Mouse (Mus musculus) heart, embryonic 16.5 days (tissue): ENCODE measurements around the gene Mef2b. TPM values are rescaled to one million over a fixed set of nuclear protein-coding genes. Genes with fewer than 3 reads are reported as not detected.
A peak's percentile ranks its signal among the peaks of the same experiment; 100 is the strongest.

Experiments
- ATAC-seq: fragments of 200-750 bp; cut with Nextera tagmentation; replicated peaks from 2 replicates; pipeline ENCODE4 v1.8.0; 2017; ENCODE audit warnings: moderate number of reproducible peaks; ENCODE audit not compliant: insufficient read depth, low FRiP score; ENCODE audit errors: extremely low read depth
- H3K27ac ChIP-seq: fragments of 300-500 bp; sonication (generic); 2 replicates; pipeline ENCODE4 v1.5.1; 2014; ENCODE audit warnings: mild to moderate bottlenecking, low read length, control low read depth, moderate library complexity
- H3K27me3 ChIP-seq: fragments of 300-500 bp; sonication (generic); 2 replicates; pipeline ENCODE4 v1.6.1; 2014; ENCODE audit warnings: low read length, mixed read lengths; ENCODE audit not compliant: control insufficient read depth, insufficient read depth
- H3K36me3 ChIP-seq: fragments of 300-500 bp; sonication (generic); 2 replicates; pipeline ENCODE4 v1.6.1; 2014; ENCODE audit not compliant: control insufficient read depth, insufficient read depth
- H3K4me1 ChIP-seq: fragments of 300-500 bp; sonication (generic); 2 replicates; pipeline ENCODE4 v1.6.1; 2014; ENCODE audit warnings: low read length, mixed read lengths; ENCODE audit not compliant: control insufficient read depth, insufficient read depth
- H3K4me2 ChIP-seq: fragments of 300-500 bp; sonication (generic); 2 replicates; pipeline ENCODE4 v1.6.1; 2014; ENCODE audit warnings: low read depth, mild to moderate bottlenecking, control low read depth, low read length
- H3K4me3 ChIP-seq: fragments of 300-500 bp; sonication (generic); 2 replicates; pipeline ENCODE4 v1.5.1; 2014; ENCODE audit warnings: mild to moderate bottlenecking, control low read depth, low read length
- H3K9ac ChIP-seq: fragments of 300-500 bp; sonication (generic); 2 replicates; pipeline ENCODE4 v1.6.1; 2014; ENCODE audit warnings: low read length, control low read depth
- H3K9me3 ChIP-seq: fragments of 300-500 bp; sonication (generic); replicated peaks from 2 replicates; pipeline ENCODE4 v1.6.1; 2016; ENCODE audit warnings: low read length; ENCODE audit not compliant: control insufficient read depth
- WGBS: fragments of 180-500 bp; shearing (Covaris S2); extraction: QIAGEN DNeasy Blood & Tissue Kit; methylation state at CpG from one replicate; pipeline ENCODE4 v1.1.7; 2014; 5-methylcytosine and 5-hydroxymethylcytosine counted together
- polyA plus RNA-seq: library from polyadenylated mRNA; unstranded; fragments of >200 nt; fragmentation: Nextera tagmentation; extraction: Ambion mirVana; gene quantifications from 2 replicates; pipeline ENCODE4 v1.2.1, GENCODE M21; 2015

Gene Mef2b
- polyA plus RNA-seq, 1 experiment from 2014 or later, result 1.1 TPM

- Histone ChIP-seq H3K4me3 (no peak overlapping the region), H3K36me3 (peaks cover 16% of the 10 kb centered on the region; the same call in 1 of the 2 replicates), H3K4me1 (peaks cover 6% of the 10 kb centered on the region; the same call in 1 of the 2 replicates), H3K4me2 (no peak overlapping the region), H3K9ac (no peak overlapping the region), H3K9me3 (no peaks in the 10 kb centered on the region; the same call in 1 of the 2 replicates), H3K27me3 (peaks cover 6% of the 10 kb centered on the region), H3K27ac (no peak overlapping the region)
- no peak for ATAC-seq
- 88% methylated on average over 7 of the region's 7 CpGs for WGBS
These were observed 8.4 kb downstream of the Mef2b start for GRCm38 (mm10) chr8:70147678-70148607.

GRCm38 (mm10) chr8:70150158-70150557 is 10.6 kb downstream of the Mef2b start:
- H3K9me3 ChIP-seq, result no peaks in the 10 kb centered on the region; the same call in 1 of the 2 replicates
- H3K4me2 ChIP-seq, result no peak overlapping the region
- 14% methylated on average over 13 of the region's 13 CpGs for WGBS
- H3K27ac ChIP-seq, result no peak overlapping the region
- H3K27me3 ChIP-seq, result peaks cover 6% of the 10 kb centered on the region
- H3K4me3 ChIP-seq, result no peak overlapping the region
- H3K9ac ChIP-seq, result peak overlapping the region; percentile 49
- peaks cover 9% of the 10 kb centered on the region; the same call in 1 of the 2 replicates for H3K36me3 ChIP-seq
- ATAC-seq, result no peak
- peaks cover 6% of the 10 kb centered on the region; the same call in 1 of the 2 replicates for H3K4me1 ChIP-seq

GRCm38 (mm10) chr8:70152537-70153257 is 13.2 kb downstream of the Mef2b start:
- H3K27me3 ChIP-seq, result peaks cover 8% of the 10 kb centered on the region
- H3K9ac ChIP-seq, result no peak overlapping the region
- ATAC-seq, result peak; percentile 89
- H3K4me1 ChIP-seq, result peaks cover 6% of the 10 kb centered on the region; the same call in 1 of the 2 replicates
- WGBS, result 15% methylated on average over 22 of the region's 22 CpGs
- peak overlapping the region; percentile 48 for H3K4me2 ChIP-seq
- peak overlapping the region; percentile 9; the same call in 1 of the 2 replicates for H3K4me3 ChIP-seq
- H3K27ac ChIP-seq, result no peak overlapping the region
- no peaks in the 10 kb centered on the region for H3K36me3 ChIP-seq
- H3K9me3 ChIP-seq, result no peaks in the 10 kb centered on the region; the same call in 1 of the 2 replicates

- H3K27me3 ChIP-seq, result peaks cover 4% of the 10 kb centered on the region; the same call in 1 of the 2 replicates
- H3K27ac ChIP-seq, result no peak overlapping the region
- no peak for ATAC-seq
- H3K9ac ChIP-seq, result no peak overlapping the region
- H3K9me3 ChIP-seq, result no peaks in the 10 kb centered on the region
- peaks cover 6% of the 10 kb centered on the region for H3K4me1 ChIP-seq
- no peak overlapping the region for H3K4me2 ChIP-seq
- H3K36me3 ChIP-seq, result no peaks in the 10 kb centered on the region
- H3K4me3 ChIP-seq, result no peak overlapping the region
- 88% methylated on average over 1 of the region's 1 CpGs for WGBS
These were observed 17.8 kb downstream of the Mef2b start for GRCm38 (mm10) chr8:70157240-70157800.

GRCm38 (mm10) chr8:70158069-70158853 is 18.8 kb downstream of the Mef2b start:
- H3K4me3 ChIP-seq, result peak overlapping the region; percentile 50
- H3K9ac ChIP-seq, result peak overlapping the region; percentile 62
- peaks cover 4% of the 10 kb centered on the region; the same call in 1 of the 2 replicates for H3K27me3 ChIP-seq
- no peaks in the 10 kb centered on the region for H3K9me3 ChIP-seq
- H3K36me3 ChIP-seq, result no peaks in the 10 kb centered on the region
- ATAC-seq, result peak; percentile 81
- H3K4me2 ChIP-seq, result peak overlapping the region; percentile 72
- no peak overlapping the region for H3K27ac ChIP-seq
- H3K4me1 ChIP-seq, result peaks cover 2% of the 10 kb centered on the region; the same call in 1 of the 2 replicates
- 11% methylated on average over 40 of the region's 40 CpGs for WGBS

- Histone ChIP-seq H3K4me2 (no peak overlapping the region), H3K9ac (no peak overlapping the region), H3K27ac (no peak overlapping the region), H3K4me1 (peaks cover 2% of the 10 kb centered on the region; the same call in 1 of the 2 replicates), H3K4me3 (no peak overlapping the region), H3K36me3 (no peaks in the 10 kb centered on the region), H3K27me3 (peaks cover 4% of the 10 kb centered on the region; the same call in 1 of the 2 replicates), H3K9me3 (no peaks in the 10 kb centered on the region)
- WGBS, result 87% methylated on average over 4 of the region's 4 CpGs
- ATAC-seq, result no peak
These were observed 19.7 kb downstream of the Mef2b start for GRCm38 (mm10) chr8:70159211-70159610.

GRCm38 (mm10) chr8:70160015-70160414 is 20.5 kb downstream of the Mef2b start:
- Histone ChIP-seq H3K4me3 (no peak overlapping the region), H3K9ac (no peak overlapping the region), H3K9me3 (no peaks in the 10 kb centered on the region), H3K27ac (no peak overlapping the region), H3K4me2 (no peak overlapping the region), H3K36me3 (no peaks in the 10 kb centered on the region), H3K4me1 (peaks cover 2% of the 10 kb centered on the region; the same call in 1 of the 2 replicates), H3K27me3 (peaks cover 5% of the 10 kb centered on the region; the same call in 1 of the 2 replicates)
- WGBS, result 53% methylated on average over 13 of the region's 13 CpGs
- ATAC-seq, result no peak

GRCm38 (mm10) chr8:70163316-70163715 is 23.8 kb downstream of the Mef2b start:
- ATAC-seq, result no peak
- WGBS, result 81% methylated on average over 3 of the region's 3 CpGs

More at GRCm38 (mm10) chr8:70163316-70163715, 23.8 kb downstream of the Mef2b start:
- Histone ChIP-seq H3K9me3 (no peaks in the 10 kb centered on the region), H3K36me3 (no peaks in the 10 kb centered on the region), H3K4me1 (peaks cover 2% of the 10 kb centered on the region; the same call in 1 of the 2 replicates), H3K4me3 (no peak overlapping the region), H3K27me3 (peaks cover 14% of the 10 kb centered on the region), H3K27ac (no peak overlapping the region), H3K9ac (no peak overlapping the region), H3K4me2 (no peak overlapping the region)
